Mouse (Mus musculus) kidney, adult 2 months (tissue): ENCODE measurements around the gene Dgkb.

ENCODE experiments used
- CTCF ChIP-seq: fragments of 200-500 bp; conservative IDR thresholded peaks from 2 replicates; pipeline ENCODE4 v1.5.1; 2011; ENCODE audit warnings: low read depth, mild to moderate bottlenecking, control low read depth, low read length, moderate library complexity, mixed read lengths; ENCODE audit not compliant: insufficient read depth, insufficient read length
- POLR2A ChIP-seq: fragments of 200-500 bp; IDR thresholded peaks from one replicate; pipeline ENCODE4 v1.6.1; 2011; ENCODE audit warnings: low read depth, low read length, control low read depth

DNA sequence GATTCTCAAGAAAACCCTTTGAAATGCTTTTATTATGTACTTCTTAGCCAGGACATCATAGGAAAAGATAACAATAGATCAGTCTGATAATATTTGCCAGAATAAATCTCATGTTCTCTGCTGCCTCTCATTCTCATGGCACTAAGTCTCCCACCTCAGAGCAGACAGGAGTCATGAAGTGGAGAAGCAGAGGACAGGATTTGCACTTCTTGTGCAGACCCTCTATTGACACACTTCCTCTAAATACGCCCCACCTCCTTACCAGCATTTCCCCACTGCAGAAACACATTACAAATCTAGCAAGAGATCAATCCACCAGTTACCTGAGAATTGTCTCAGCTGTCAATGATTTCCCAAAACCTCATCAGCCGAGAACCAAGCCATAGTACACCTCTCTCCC, 42.9 kb upstream of the Dgkb start:
- TF ChIP-seq CTCF (no peak), POLR2A (no peak)
